Comparison of ENCODE assay signal across 33 mouse cellular contexts in genomic region chr16:51332262-51332661, GRCm38 (mm10).
"Had no signal": no experiment of that assay in that cellular context is flagged by ENCODE, and none has a peak within 500 bp of the region (broad histone marks: within the 10 kb centered on the region; RNA-seq: fewer than 3 reads in every experiment).

No protein-coding gene starts in this region.

- H3K36me3 ChIP-seq: heart, embryonic 13.5 days; heart, embryonic 15.5 days; hindbrain, embryonic 10.5 days; hindbrain, embryonic 12.5 days; hindbrain, embryonic 13.5 days; hindbrain, embryonic 15.5 days; intestine, embryonic 15.5 days; kidney, embryonic 15.5 days had no signal

- H3K27me3 ChIP-seq: heart, embryonic 13.5 days; heart, embryonic 15.5 days; hindbrain, embryonic 12.5 days; hindbrain, embryonic 13.5 days; hindbrain, embryonic 15.5 days; intestine, embryonic 15.5 days; kidney, embryonic 15.5 days had no signal

- H3K4me2 ChIP-seq: heart, embryonic 13.5 days; heart, embryonic 15.5 days; hindbrain, embryonic 12.5 days; hindbrain, embryonic 13.5 days; hindbrain, embryonic 14.5 days; hindbrain, embryonic 15.5 days; intestine, embryonic 15.5 days; kidney, embryonic 15.5 days had no signal

- H3K9me3 ChIP-seq: heart, embryonic 13.5 days; heart, embryonic 15.5 days; hindbrain, embryonic 10.5 days; hindbrain, embryonic 12.5 days; hindbrain, embryonic 13.5 days; hindbrain, embryonic 15.5 days; intestine, embryonic 15.5 days; kidney, embryonic 15.5 days had no signal

- DNase-seq: heart, postnatal 10 days; heart, postnatal 14 days; heart, postnatal 36 days; heart, postnatal 4 days; kidney, adult 11 months; kidney, adult 18-20 months; kidney, adult 2 months; kidney, adult 8-10 months; kidney, adult 9 months; kidney, postnatal 10 days; kidney, postnatal 14 days; kidney, postnatal 25 days; kidney, postnatal 36 days; kidney, postnatal 4 days; layer of hippocampus, adult 9-11 months; layer of hippocampus, postnatal 36 days had no signal

- H3K9ac ChIP-seq: heart, embryonic 13.5 days; heart, embryonic 15.5 days; hindbrain, embryonic 12.5 days; hindbrain, embryonic 13.5 days; hindbrain, embryonic 14.5 days; hindbrain, embryonic 15.5 days; intestine, embryonic 15.5 days; kidney, embryonic 15.5 days had no signal

- H3K4me3 ChIP-seq: heart, embryonic 13.5 days; heart, embryonic 15.5 days; hindbrain, embryonic 10.5 days; hindbrain, embryonic 12.5 days; hindbrain, embryonic 13.5 days; hindbrain, embryonic 15.5 days; intestine, embryonic 15.5 days; kidney, embryonic 15.5 days; layer of hippocampus, adult 2 months; left cerebral cortex, adult 2 months had no signal

- H3K27ac ChIP-seq: heart, embryonic 13.5 days; heart, embryonic 15.5 days; hindbrain, embryonic 10.5 days; hindbrain, embryonic 12.5 days; hindbrain, embryonic 13.5 days; hindbrain, embryonic 14.5 days; hindbrain, embryonic 15.5 days; hindbrain, postnatal 0 days; intestine, embryonic 15.5 days; kidney, embryonic 15.5 days; kidney, postnatal 0 days; layer of hippocampus, adult 2 months; left cerebral cortex, adult 2 months had no signal

- ATAC-seq: hindbrain, embryonic 16.5 days; hindbrain, postnatal 0 days; inflammation-experienced regulatory T-cells, adult 6 months; intestine, embryonic 15.5 days; intestine, embryonic 16.5 days; intestine, postnatal 0 days had no signal

- H3K4me1 ChIP-seq: heart, embryonic 13.5 days; heart, embryonic 15.5 days; hindbrain, embryonic 10.5 days; hindbrain, embryonic 12.5 days; hindbrain, embryonic 13.5 days; hindbrain, embryonic 15.5 days; intestine, embryonic 15.5 days; kidney, embryonic 15.5 days had no signal
